Mouse (Mus musculus): Measurements from ENCODE around the gene 6030468B19Rik. TPM values are rescaled to one million over a fixed set of nuclear protein-coding genes. Genes with fewer than 3 reads are reported as not detected.

Gene 6030468B19Rik
- total and polyA plus RNA-seq, 3 experiments: 2.7 to 5.1 TPM; not detected in 1

GRCm38 (mm10) chr11:117770407-117770806, 27.1 kb upstream of the 6030468B19Rik start:
- Histone ChIP-seq H3K36me3 (ENCODE audit: control insufficient read depth in 1 of 2, insufficient read depth in 2 of 2, low read length in 2 of 2) (no peaks in the 10 kb centered on the region; a peak in 2 of 4 replicates), H3K27me3 (ENCODE audit: control insufficient read depth in 1 of 2, insufficient read depth in 2 of 2, low read length in 2 of 2) (no peaks in the 10 kb centered on the region), H3K9ac (ENCODE audit: control insufficient read depth, low read depth, low read length, poor library complexity, severe bottlenecking) (no peak overlapping the region), H3K9me3 (replicated peaks; ENCODE audit: insufficient read depth, low read length) (no peaks in the 10 kb centered on the region), H3K4me3 (ENCODE audit: control insufficient read depth in 1 of 2, insufficient read depth in 1 of 2, low read depth in 2 of 2, low read length in 2 of 2) (no peak overlapping the region), H3K27ac (ENCODE audit: control insufficient read depth, low read depth, low read length) (no peak overlapping the region), H3K79me2 (ENCODE audit: control insufficient read depth, insufficient read depth, low read length, poor library complexity) (no peaks in the 10 kb centered on the region), H3K4me1 (ENCODE audit: control insufficient read depth in 1 of 2, insufficient read depth in 2 of 2, low read length in 2 of 2) (no peaks in the 10 kb centered on the region)
- no peak for TF ChIP-seq KAT2A (conservative IDR thresholded peaks at IDR 0.05; ENCODE audit: low read depth, low read length)
- TF ChIP-seq CTCF (IDR thresholded peaks at IDR 0.05 in 2 of 3, conservative IDR thresholded peaks at IDR 0.05 in 1 of 3; ENCODE audit: control insufficient read depth in 1 of 3, insufficient read depth in 1 of 3, low read depth in 2 of 3, low read length in 3 of 3, poor library complexity in 1 of 3, severe bottlenecking in 1 of 3): no peak
- no peak for TF ChIP-seq TAL1 (IDR thresholded peaks at IDR 0.05; ENCODE audit: low read length)
- TF ChIP-seq ELF1 (IDR thresholded peaks at IDR 0.05; ENCODE audit: low read depth, low read length): no peak
- TF ChIP-seq EP300 (IDR thresholded peaks at IDR 0.05; ENCODE audit: low read depth in 1 of 2, low read length in 2 of 2): no peak
- no peak for TF ChIP-seq ZNF384 (IDR thresholded peaks at IDR 0.05; ENCODE audit: low read depth, low read length)
- TF ChIP-seq TBP (IDR thresholded peaks at IDR 0.05; ENCODE audit: low read depth, low read length): no peak
- no peak for TF ChIP-seq RCOR1 (IDR thresholded peaks at IDR 0.05; ENCODE audit: low read depth, low read length)
- DNase-seq (ENCODE audit: low read depth, low spot score): no peak

GRCm38 (mm10) chr11:117772352-117772751, 25.1 kb upstream of the 6030468B19Rik start:
- Histone ChIP-seq H3K9me3 (replicated peaks; ENCODE audit: insufficient read depth, low read length) (no peaks in the 10 kb centered on the region), H3K27ac (ENCODE audit: control insufficient read depth, low read depth, low read length) (no peak overlapping the region), H3K79me2 (ENCODE audit: control insufficient read depth, insufficient read depth, low read length, poor library complexity) (no peaks in the 10 kb centered on the region), H3K4me1 (ENCODE audit: control insufficient read depth in 1 of 2, insufficient read depth in 2 of 2, low read length in 2 of 2) (no peaks in the 10 kb centered on the region), H3K27me3 (ENCODE audit: control insufficient read depth in 1 of 2, insufficient read depth in 2 of 2, low read length in 2 of 2) (no peaks in the 10 kb centered on the region), H3K36me3 (ENCODE audit: control insufficient read depth in 1 of 2, insufficient read depth in 2 of 2, low read length in 2 of 2) (no peaks in the 10 kb centered on the region; a peak in 2 of 4 replicates), H3K9ac (ENCODE audit: control insufficient read depth, low read depth, low read length, poor library complexity, severe bottlenecking) (no peak overlapping the region), H3K4me3 (ENCODE audit: control insufficient read depth in 1 of 2, insufficient read depth in 1 of 2, low read depth in 2 of 2, low read length in 2 of 2) (no peak overlapping the region)
- no peak for DNase-seq (ENCODE audit: low read depth, low spot score)
- TF ChIP-seq UBTF (IDR thresholded peaks at IDR 0.05; ENCODE audit: borderline replicate concordance, insufficient read depth, low read depth, low read length): no peak
- TF ChIP-seq POLR2AphosphoS2 (IDR thresholded peaks at IDR 0.05; ENCODE audit: low read length): no peak
- TF ChIP-seq CHD1 (IDR thresholded peaks at IDR 0.05; ENCODE audit: low read depth, low read length): no peak
- TF ChIP-seq GATA1 (IDR thresholded peaks at IDR 0.05; ENCODE audit: low read depth, low read length): no peak
- no peak for TF ChIP-seq RCOR1 (IDR thresholded peaks at IDR 0.05; ENCODE audit: low read depth, low read length)
- TF ChIP-seq MYC (IDR thresholded peaks at IDR 0.05; ENCODE audit: low read depth, low read length): no peak
- no peak for TF ChIP-seq MAZ (IDR thresholded peaks at IDR 0.05; ENCODE audit: low read depth, low read length)
- no peak for TF ChIP-seq ZNF384 (IDR thresholded peaks at IDR 0.05; ENCODE audit: low read depth, low read length)
- no peak for TF ChIP-seq CHD2 (IDR thresholded peaks at IDR 0.05; ENCODE audit: low read length)
- TF ChIP-seq KAT2A (conservative IDR thresholded peaks at IDR 0.05; ENCODE audit: low read depth, low read length): no peak
- no peak for TF ChIP-seq TAL1 (IDR thresholded peaks at IDR 0.05; ENCODE audit: low read length)
- no peak for TF ChIP-seq SIN3A (IDR thresholded peaks at IDR 0.05; ENCODE audit: low read length)
- no peak for TF ChIP-seq GABPA (IDR thresholded peaks at IDR 0.05; ENCODE audit: low read depth, low read length)
- TF ChIP-seq HCFC1 (IDR thresholded peaks at IDR 0.05; ENCODE audit: low read depth, low read length): no peak
- TF ChIP-seq ELF1 (IDR thresholded peaks at IDR 0.05; ENCODE audit: low read depth, low read length): no peak
- no peak for TF ChIP-seq BHLHE40 (IDR thresholded peaks at IDR 0.05; ENCODE audit: borderline replicate concordance, low read depth, low read length)
- no peak for TF ChIP-seq ETS1 (IDR thresholded peaks at IDR 0.05; ENCODE audit: low read depth, low read length)
- no peak for TF ChIP-seq SMC3 (IDR thresholded peaks at IDR 0.05; ENCODE audit: low read depth, low read length)

Measured in MEL (cell line).